Mouse (Mus musculus) forelimb bud, embryonic 11.5 days (tissue): Measurements from ENCODE around the gene Aimp2.

Experiments used
- DNase-seq: peaks from one replicate; pipeline ENCODE4 v3.0.0-alpha.2; 2012; ENCODE audit warnings: low read depth, low spot score

Gene Aimp2

DNA sequence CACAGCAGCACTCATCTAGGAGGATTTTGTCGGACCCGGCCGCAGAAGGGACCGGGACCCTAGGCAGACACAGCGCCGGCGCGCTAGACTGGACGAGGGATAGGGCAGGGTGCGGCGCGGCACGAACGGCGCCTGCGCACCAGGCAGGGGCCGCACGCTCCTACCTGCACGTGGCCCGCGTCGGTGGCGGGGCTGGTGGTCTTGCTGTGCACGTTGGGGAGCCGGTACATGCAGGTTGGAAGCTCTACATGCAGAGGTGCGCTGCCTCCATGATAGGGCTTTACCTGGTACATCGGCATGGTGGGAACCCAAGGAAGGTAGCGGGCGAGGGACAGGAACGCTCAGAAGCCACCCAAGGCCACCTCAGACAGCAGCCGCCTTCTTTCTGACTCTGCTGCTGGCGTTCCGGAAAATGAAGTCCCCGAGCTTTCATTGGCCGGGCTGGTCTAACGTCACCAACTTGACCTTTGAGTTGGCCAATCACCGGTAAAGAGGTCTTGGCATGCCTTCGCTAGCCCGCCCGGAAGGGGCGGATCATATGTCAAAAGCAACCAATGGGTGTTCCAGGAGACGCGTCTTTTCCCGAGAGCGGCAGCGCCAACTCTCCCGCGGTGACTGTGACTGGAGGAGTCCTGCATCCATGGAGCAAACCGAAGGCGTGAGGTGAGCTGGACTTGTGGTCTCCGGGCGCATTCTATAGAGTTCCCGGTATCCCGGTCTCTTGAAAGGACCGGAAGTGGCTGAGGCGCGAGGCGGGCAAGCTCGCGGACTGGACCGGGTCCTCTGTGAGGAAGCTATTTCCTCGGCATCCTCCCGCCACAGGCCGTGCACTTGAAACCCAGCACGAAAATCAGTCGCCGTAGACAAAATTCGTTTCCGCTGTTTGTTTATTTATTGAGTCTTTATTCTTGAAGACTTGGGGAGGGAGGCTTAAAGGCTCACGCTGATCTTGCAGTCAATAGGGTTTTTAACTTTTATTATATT, at the start of gene Aimp2, which contains the start of gene Pms2:
Gene Aimp2, minus strand, starts transcription at position 431 of the 984 bp plus-strand sequence.
Gene Pms2, plus strand, starts transcription at position 548 of the 984 bp plus-strand sequence.
- peak; percentile 98 for DNase-seq

DNA sequence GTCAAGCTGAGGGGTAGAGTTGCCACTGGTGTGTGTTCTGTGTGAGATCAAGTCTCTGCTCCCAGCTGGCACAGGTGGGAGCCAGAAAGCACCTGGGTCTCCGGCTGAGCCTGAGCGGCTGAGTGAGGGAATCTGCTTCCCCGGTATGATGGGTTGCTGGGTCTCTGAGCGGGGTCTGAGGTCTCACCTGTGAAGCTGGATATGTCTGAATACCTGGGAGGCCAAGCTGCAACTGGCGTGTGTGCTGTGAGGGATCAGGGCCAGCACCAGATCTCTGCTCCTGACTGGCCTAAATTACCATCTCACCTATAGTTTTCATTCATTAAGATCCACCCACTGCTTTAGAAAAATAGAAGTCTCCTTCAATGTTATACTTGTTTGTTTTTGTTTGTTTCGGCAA, 47.5 kb upstream of the Aimp2 start:
- DNase-seq, result no peak

DNA sequence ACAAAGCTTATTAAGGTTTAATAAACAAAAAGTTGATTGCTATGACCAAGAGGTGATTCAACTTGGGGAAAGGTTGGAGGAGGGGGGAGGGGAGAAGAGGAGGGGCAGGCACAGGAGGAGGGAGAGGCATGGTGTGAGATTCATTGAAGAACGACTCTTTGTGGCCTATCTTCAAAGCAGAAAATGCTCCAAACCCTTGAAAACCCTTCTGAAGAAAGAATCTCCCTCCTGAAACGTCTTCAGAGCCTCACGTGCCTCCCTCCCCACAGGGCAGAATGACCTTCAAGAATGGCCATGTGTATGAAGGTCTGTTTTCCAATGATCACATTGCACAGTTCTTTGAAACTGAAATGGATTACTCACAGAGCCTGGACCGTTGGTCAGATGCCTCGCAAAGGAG, 40.4 kb upstream of the Aimp2 start:
- no peak for DNase-seq

DNA sequence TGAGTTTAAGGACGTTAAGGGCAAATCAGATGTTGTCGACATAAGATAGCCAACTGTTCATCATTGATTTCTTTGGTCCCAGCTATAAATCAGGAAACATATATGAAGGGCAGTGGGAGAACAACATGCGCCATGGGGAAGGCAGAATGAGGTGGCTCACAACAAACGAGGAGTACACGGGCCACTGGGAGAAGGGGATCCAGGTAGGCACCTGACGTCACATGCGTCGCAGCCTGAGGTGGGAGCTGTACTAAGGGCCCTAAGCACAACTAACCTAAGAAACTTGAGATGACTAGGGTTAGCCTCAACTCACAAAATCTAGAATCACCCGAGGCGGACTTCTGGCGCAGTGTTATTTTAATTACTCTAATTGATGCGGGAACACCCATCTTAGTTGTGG, 38.7 kb upstream of the Aimp2 start:
- DNase-seq, result no peak

DNA sequence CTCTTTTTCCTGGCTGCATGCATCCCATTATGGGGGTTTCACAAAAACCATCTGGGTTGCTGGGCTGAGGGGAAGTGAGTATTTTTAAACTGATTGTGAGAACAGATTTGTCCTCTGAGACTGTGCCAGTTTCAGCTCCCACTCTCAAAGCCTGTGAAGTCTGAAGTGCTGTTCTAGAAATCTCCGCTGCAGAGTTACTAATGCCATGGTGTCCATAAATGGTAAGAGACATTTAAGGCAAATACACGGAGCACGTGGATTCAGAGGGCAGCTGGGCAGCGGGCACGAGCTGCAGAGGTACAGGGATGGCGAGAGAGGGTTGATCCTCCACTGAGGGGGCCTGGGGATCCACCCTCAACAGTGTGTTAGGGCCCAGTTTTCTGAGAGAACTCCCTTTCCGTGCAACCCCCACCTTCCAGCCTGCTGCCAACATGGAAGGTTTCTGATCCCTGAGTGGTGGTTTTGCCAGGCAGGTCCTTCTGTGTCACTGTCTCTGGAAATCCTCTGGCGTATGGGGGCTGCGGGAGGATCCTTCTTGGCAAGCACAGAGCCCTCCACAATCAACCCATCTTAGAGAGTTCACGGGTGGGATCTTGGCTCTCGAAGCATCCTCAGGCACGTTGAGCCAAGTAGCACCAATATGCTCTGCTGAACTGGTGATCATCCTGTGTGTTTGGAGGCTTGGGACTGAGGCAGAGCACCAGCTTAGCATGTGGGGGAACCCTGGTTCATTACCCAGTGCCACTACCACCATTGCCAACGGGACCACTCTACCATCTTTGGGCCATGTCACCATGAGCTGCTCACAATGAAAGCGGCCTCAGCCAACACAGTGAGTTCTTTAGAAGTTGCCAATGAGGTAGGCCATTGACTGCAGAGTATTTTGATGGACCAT, 33.8 kb upstream of the Aimp2 start:
- DNase-seq, result no peak

DNA sequence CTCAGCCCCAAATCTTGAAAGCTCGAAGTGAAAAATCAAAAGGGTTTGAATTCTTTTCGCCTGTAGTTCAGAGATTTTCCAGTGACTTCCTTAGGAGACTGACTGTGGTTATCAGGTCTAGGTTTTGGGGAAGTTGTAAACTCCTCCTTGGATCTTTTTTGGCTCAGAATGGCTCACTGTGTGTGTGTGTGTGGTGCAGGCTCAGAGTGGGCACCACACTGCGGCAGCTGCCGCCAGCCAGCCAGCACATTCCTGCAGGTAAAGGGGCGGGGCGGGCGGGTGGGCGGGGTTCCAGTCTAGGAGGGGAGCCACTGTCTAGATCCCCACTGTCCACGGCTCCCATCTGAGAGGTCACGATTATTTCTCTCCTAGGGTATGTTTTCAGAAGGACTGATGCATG, 31.9 kb upstream of the Aimp2 start:
- DNase-seq, result no peak

DNA sequence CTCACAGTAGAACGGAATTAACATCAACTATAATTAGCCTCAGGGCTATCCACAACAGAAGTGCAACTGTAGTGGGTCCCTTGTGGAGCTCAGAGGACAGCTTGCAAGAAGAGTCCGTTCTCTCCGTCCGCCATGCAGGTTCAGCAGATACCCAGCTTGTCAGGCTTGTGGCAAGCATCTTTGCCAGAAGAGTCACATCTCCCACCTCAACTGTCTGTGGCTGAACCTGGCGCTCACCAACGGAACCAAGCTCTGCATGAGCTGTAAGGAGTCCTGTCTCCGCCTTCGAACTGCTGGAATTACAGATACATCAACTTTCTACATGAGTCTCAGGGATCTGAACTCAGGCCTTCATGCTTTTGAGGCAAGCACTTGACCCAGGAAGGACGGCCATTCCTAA, 26.5 kb upstream of the Aimp2 start:
- no peak for DNase-seq

DNA sequence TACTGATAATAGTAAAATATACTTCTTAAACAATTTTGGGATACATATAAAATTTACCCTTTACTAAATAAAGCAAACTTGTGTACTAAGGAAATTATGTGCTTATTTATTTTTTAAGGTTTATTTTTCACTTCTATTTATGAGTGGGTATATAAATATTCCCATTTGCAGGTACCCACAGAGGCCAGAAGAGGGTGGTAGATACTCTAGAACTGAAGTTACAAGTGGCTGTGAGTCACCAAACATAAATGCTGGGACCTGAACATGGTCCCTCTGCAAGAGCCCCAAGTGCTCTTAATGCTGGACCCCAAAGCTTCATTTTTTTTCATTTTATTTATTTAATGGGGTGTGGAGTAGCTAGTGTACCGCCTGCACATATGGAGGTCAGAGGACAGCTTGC, 24.2 kb upstream of the Aimp2 start:
- no peak for DNase-seq

DNA sequence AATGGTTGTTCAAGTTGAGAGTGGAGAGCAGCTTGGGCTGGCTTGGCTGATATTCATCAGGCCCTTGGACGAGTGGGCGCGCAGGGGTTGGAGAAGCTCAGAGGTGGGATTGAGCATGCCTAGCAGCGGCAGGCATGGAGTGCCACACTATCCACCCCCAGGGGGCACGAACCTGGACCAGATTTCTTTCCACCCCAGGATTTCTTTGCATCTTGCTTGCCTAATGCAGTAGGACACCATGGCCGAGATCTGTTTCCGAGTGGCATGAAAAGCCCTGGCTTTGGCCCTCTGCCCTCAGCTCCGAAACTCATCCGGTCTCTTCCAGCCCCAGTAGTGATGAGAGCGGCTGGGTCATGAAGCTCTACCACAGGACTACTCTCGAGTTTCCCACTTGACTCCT, 23.8 kb upstream of the Aimp2 start:
- DNase-seq, result no peak

DNA sequence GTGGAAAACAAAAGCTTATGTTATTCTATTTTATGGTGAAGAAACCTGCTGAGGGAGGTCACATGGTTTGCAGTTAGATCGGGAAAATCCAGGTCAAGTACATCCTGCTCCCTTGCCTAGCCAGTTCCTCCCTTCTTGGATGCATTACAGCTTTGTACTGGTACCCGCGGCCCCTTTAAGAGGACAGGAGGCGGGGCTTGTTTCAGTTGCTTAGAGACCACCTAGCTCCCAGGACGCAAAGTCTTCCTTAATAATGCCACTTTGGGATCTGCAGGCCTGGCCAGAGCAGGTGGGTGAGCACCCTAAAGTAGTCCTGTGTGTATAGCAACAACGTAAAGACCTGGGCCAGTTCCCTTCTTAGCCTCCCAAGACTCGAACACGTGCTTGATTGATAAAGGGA, 23.2 kb upstream of the Aimp2 start, which contains the start of gene Rsph10b:
Gene Rsph10b, plus strand, starts transcription at position 205 of the 400 bp plus-strand sequence.
- no peak for DNase-seq

DNA sequence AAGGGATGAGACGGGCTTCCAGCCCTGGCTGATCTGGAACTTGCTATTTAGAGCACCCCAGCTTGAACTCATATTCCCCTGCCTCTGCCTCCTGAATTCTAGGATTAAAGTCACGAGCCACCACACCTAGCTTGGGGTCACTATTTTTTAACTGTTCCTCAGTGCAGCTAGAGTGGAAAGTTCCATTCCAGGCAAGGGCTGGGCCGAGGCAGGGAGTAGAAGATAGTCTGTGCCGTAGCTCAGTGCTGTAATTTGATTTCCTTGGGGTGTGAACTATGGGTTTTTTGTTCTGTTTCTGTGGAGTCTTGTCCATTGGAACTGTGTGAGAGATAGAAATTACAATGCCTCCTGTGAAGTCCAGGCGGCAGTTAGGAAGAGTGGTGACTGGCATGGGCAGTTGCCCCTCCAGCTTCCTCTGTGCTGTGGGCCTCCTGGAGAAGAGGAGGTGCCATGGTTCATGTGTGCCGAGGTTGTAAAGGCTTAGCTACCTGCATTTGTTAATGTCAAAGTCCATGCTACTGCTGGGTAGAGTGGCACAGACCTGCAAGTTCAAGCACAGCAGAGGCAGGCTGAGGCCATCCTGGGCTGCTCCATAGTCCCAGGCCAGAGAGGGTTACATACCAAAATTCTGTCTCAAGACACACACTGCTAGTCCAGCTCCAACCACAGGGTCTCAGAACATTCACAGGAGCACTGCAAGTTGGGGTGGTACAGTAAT, 22.4 kb upstream of the Aimp2 start:
- DNase-seq, result no peak

DNA sequence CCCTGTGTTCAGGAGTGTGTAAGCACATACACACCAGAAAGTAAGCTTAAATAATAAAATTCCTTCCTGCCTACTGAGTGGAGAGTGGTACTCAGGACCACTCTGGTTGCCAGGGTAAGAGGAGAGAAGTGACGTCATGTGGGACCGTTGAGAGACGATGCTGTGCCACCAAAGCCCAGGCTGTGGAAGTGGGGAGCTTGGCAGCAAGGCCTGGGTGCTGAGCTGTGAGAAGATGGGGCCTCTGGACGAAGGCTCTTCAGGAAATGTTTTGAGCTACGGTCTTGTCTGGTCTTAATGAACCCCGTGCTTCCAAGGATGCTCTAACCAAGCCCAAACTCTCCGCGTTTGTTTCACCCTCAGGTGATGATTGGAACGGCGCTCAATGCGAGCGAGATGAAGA, 21.0 kb upstream of the Aimp2 start:
- no peak for DNase-seq

DNA sequence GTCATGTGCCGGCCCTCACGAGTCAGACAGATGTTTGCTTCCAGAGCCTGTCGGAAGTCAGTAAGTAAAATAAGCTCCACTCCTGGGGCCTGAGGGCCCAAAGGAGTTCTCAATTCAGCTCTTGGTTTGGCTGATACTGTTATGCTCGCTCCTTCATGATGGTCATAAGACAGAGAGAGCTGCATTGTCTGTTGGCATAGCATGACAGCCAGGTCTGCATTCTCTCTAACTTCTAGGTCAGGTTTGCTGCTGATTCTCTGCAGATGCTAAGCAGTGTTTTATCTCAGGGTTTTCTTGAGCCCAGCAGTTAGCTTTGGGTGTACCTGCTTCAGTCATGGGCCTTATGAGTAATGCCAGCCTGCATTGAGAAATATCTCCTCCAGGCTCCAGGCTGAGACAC, 19.6 kb upstream of the Aimp2 start:
- no peak for DNase-seq

DNA sequence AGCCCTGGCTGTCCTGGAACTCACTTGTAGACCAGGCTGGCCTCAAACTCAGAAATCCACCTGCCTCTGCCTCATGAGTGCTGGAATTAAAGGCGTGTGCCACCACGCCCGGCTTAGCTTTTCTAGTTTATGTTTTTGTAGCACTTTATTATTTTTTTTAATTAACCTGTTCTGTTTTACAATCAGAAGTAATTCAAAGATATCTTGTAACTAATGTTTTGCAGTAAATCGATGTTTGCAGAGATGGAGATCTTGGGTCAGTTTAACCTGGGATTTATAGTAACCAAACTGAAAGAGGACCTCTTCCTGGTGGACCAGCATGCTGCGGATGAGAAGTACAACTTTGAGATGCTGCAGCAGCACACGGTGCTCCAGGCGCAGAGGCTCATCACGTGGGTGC, 18.2 kb upstream of the Aimp2 start, which contains the start of gene Gm42421:
Gene Gm42421, plus strand, starts transcription at position 301 of the 400 bp plus-strand sequence.
- no peak for DNase-seq

DNA sequence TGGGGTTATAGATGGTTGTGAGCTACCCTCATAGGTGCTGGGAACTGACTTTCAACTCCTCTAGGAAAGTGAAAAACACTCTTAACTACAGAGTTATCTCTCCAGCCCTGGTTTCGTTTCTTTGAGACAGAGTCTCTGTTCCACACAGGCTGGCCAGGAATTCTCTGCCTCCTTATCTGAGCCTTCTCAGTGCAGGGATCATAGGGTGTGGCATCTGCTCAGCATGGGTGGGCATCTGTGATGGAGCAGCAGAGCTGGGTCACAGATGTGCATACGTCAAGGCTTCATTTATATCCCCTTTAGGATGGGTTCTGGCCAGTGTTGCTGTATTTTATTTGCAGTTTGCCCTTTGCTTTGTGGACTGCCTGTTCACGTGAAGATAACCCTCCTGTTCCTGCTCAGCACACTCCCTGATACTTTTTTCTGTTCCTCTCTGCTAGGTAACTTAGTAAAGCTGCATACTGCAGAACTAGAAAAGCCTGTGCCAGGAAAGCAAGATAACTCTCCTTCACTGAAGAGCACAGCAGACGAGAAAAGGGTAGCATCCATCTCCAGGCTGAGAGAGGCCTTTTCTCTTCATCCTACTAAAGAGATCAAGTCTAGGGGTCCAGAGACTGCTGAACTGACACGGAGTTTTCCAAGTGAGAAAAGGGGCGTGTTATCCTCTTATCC, 15.3 kb upstream of the Aimp2 start:
- DNase-seq, result no peak

DNA sequence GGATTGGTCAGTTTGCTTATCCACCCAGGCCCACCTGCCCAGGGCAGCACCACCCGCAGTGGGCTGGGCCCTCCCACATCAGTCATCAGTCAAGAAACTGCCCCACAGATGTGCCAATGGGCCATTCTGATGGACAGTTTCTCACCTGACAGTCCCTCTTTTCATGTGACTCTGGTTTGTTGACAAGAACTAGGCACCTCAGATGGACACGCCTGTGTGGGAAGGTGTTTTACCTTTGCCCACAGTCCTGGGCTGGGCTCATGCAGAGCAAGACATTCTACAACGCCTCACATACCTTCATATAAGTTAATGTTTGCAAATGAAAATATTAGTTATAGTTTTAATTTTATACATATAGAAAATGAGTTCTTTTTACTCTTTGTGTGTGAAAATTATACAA, 8.5 kb upstream of the Aimp2 start:
- DNase-seq, result no peak

DNA sequence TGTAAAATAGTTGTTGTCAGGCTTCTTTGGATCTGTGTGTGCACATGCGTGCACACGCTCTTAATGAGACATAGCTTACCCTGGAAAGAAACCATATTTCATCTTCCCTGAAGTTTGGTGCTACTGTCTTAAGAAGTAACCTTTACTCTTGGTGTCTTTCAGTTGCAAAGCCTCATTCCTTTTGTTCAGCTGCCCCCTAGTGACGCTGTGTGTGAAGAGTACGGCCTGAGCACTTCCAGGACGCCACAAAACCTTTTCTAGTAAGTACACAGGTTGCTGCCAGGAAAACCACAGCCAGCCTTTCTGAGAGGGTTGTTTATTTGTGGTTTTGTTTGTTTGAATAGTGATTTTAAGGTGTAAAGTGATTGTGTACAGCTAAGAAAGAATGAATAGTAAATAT, 7.8 kb upstream of the Aimp2 start:
- DNase-seq, result peak; percentile 20

DNA sequence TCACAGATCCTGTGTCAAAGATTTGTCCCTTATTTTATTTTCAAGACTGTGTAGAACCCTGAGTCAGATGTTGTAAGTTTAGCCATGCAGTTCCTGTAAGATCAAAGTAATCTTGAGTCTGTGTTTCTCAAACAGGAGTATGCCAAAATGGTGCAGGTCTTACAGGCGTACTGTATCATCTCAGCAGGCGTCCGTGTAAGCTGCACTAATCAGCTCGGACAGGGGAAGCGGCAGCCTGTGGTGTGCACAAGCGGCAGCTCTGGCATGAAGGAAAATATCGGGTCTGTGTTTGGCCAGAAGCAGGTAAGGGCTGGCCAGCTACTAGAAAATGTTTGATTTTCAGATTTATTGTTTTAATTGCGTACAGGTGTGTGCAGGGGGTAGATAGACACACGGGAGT, 6.6 kb upstream of the Aimp2 start:
- no peak for DNase-seq

DNA sequence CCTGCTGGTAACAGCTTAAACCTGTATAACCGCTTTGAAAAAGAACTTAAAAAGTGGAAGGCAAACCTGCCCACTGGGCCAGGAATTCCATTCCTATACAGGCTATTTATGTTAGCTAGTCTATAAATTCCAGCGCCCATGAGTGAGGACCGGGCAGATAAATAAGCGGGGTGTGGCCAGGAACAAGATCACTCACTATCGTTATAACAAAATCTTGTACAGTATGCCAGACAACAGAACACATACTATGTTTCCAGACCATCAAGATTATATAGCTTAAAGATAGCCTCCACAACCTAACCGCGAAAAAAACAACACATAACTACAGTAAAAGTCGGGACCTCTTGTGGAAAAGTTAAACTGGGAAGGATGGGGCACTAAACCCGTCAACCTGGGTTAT, 721 bp downstream of the Aimp2 start:
- no peak for DNase-seq

DNA sequence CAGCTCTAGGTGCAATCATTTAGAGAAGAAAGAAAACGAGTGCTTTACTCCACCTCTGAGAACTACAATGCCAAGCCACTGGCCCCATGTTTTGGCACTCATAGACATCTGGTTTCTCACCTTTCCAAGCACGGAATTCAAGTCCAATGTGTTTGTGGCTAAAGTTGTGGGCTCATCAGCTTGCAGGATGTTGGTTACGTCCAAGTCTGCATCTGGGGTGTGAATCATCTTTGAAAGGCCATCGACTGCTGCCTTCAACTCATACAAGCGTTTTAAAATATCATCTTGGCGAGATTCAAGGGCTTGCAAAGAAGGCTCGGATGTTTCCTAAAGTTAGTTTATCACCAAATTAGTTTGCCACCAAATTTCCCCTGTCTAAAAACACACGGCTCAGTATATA, 3.2 kb downstream of the Aimp2 start:
- DNase-seq, result no peak

DNA sequence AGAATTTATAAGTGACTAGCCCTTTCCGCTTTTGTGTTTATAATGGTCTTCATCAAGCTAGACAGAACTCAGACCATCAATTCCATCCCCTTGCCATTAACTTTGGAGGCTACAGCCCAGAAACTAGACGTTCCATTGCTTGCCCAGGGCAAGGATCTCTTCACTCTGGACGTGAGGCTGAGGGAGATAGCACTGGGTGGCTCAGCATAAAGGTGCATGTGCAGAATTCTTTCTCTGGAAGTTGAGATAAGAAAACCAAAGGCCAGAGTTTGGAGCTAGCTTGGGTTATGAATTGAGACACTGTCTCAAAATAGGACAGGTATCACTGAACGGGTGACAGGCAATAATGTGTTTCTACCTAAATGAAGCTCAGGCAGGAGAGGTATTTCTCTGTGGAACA, 5.8 kb downstream of the Aimp2 start:
- DNase-seq, result no peak
